Mouse (Mus musculus): ENCODE data around the gene Fam181b. TPM values are rescaled to one million over a fixed set of nuclear protein-coding genes. Genes with fewer than 3 reads are reported as not detected.

Gene Fam181b
- polyA plus RNA-seq, 1 experiment from 2014 or later, result 0.09 TPM

DNA sequence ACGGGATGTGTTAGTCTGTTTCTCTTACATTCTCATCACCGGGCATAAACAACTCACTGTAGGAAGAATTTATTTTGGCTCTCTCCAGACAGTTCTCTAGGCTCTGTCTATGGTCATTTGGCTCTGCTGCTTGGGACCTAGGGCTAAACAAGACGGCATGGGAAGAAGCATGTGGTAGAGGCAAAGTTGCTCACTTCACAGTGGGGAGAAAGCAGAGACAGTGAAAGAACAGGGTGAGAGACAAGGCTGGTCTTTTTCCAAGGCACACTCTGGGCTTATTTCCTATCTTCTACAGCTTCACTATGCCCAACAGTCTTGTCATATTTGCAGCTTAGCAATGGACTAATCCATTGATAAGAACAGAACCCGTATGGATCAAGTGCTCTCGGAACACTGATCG lies 31.4 kb downstream of the Fam181b start:
- 62% methylated on average over 6 of the region's 6 CpGs for WGBS (ENCODE audit: insufficient replicate concordance)
- Histone ChIP-seq H3K9ac (ENCODE audit: low read depth, low read length) (no peak overlapping the region), H3K9me3 (replicated peaks; ENCODE audit: control insufficient read depth, low read length) (no peaks in the 10 kb centered on the region), H3K27ac (ENCODE audit: low read length) (no peak overlapping the region), H3K4me1 (ENCODE audit: control insufficient read depth, low read depth, low read length) (no peaks in the 10 kb centered on the region), H3K4me3 (ENCODE audit: low read depth, low read length) (no peak overlapping the region), H3K36me3 (ENCODE audit: control insufficient read depth, insufficient read depth) (no peaks in the 10 kb centered on the region), H3K4me2 (ENCODE audit: low read depth, low read length) (no peak overlapping the region), H3K27me3 (ENCODE audit: control insufficient read depth, insufficient read depth, low read depth, low read length) (no peaks in the 10 kb centered on the region)
- ATAC-seq (ENCODE audit: low read depth), result no peak

DNA sequence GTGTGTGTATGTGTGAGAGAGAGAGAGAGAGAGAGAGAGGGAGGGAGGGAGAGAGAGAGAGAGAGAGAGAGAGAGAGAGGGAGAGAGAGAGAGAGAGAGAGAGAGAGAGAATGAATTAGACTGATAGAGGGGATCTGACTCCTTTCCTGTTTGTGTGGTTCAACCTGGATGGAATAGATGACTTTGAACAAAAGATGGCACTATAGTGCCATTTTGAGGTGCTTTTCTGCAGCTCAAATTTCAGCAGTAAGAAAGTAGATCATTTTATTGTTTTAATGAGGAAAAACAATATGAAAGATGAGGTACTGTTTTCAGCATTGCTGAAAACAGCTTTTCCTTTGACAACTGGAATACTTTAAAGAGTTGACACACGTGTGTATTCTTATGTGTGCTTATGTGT lies 37.9 kb downstream of the Fam181b start:
- H3K9ac ChIP-seq (ENCODE audit: low read depth, low read length), result no peak overlapping the region
- ATAC-seq (ENCODE audit: low read depth), result no peak
- H3K27ac ChIP-seq (ENCODE audit: low read length), result no peak overlapping the region
- H3K9me3 ChIP-seq (replicated peaks; ENCODE audit: control insufficient read depth, low read length), result no peaks in the 10 kb centered on the region
- 30% methylated on average over 1 of the region's 1 CpGs for WGBS (ENCODE audit: insufficient replicate concordance)
- H3K36me3 ChIP-seq (ENCODE audit: control insufficient read depth, insufficient read depth), result no peaks in the 10 kb centered on the region
- no peaks in the 10 kb centered on the region for H3K4me1 ChIP-seq (ENCODE audit: control insufficient read depth, low read depth, low read length)
- H3K27me3 ChIP-seq (ENCODE audit: control insufficient read depth, insufficient read depth, low read depth, low read length), result no peaks in the 10 kb centered on the region
- H3K4me3 ChIP-seq (ENCODE audit: low read depth, low read length), result no peak overlapping the region
- no peak overlapping the region for H3K4me2 ChIP-seq (ENCODE audit: low read depth, low read length)

DNA sequence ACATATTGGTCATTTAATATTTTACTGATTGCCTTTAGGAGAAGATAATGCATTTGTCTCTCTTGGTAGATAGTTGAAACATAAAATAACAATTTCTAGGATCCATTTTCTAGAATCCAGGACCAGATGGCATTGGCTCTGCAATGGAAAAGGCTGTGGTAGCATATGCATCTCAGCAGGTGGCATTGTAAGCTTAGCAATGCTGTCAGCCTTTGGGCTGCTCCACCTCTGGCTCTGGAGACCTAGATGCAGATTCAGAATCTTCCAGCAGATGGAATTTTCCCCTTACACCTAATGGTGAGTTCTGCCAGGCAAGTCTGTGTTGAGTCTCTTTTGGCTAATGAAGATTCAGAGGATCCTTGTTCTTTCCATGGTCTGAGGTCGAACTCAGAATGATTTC lies 44.3 kb downstream of the Fam181b start:
- Histone ChIP-seq H3K9ac (ENCODE audit: low read depth, low read length) (no peak overlapping the region), H3K27me3 (ENCODE audit: control insufficient read depth, insufficient read depth, low read depth, low read length) (no peaks in the 10 kb centered on the region), H3K36me3 (ENCODE audit: control insufficient read depth, insufficient read depth) (no peaks in the 10 kb centered on the region), H3K4me1 (ENCODE audit: control insufficient read depth, low read depth, low read length) (no peaks in the 10 kb centered on the region), H3K27ac (ENCODE audit: low read length) (no peak overlapping the region), H3K4me3 (ENCODE audit: low read depth, low read length) (no peak overlapping the region), H3K4me2 (ENCODE audit: low read depth, low read length) (no peak overlapping the region), H3K9me3 (replicated peaks; ENCODE audit: control insufficient read depth, low read length) (no peaks in the 10 kb centered on the region)
- ATAC-seq (ENCODE audit: low read depth), result no peak
- 30% methylated on average over 1 of the region's 1 CpGs for WGBS (ENCODE audit: insufficient replicate concordance)

Other genes with a start within 250 kb of the Fam181b start
- gene Ddias, start 205.6 kb upstream of the Fam181b start, polyA plus RNA-seq (2015; fragmentation: Nextera tagmentation; extraction: Ambion mirVana), result 10.0 and 10.2 TPM in 2 replicates
- 12.2 and 15.0 TPM in 2 replicates for gene Prcp, start 205.4 kb upstream of the Fam181b start, polyA plus RNA-seq (2015; fragmentation: Nextera tagmentation; extraction: Ambion mirVana)